Mouse (Mus musculus) liver, embryonic 11.5 days (tissue): Measurements from ENCODE around the gene Cfb. TPM values are rescaled to one million over a fixed set of nuclear protein-coding genes. Genes with fewer than 3 reads are reported as not detected.
"Not testable (repeated sequence)": the region's sequence is repeated elsewhere in the genome, so short reads cannot be mapped to it uniquely, and the experiment has no call there.

Experiments
- ATAC-seq: fragments of 200-750 bp; cut with Nextera tagmentation; replicated peaks from 2 replicates; pipeline ENCODE4 v1.8.0; 2017; ENCODE audit warnings: moderate number of reproducible peaks, mild to moderate bottlenecking, moderate TSS enrichment, moderate library complexity; ENCODE audit not compliant: low FRiP score
- DNase-seq: peaks from one replicate; pipeline ENCODE4 v3.0.0-alpha.2; 2017; ENCODE audit warnings: low spot score
- H3K27ac ChIP-seq: fragments of 300-500 bp; sonication (generic); 2 replicates; pipeline ENCODE4 v1.5.1; 2014; ENCODE audit warnings: mild to moderate bottlenecking, low read depth, low read length, control low read depth
- H3K27me3 ChIP-seq: fragments of 300-500 bp; sonication (generic); replicated peaks from 2 replicates; pipeline ENCODE4 v1.6.1; 2014; ENCODE audit warnings: low read length, mixed read lengths; ENCODE audit not compliant: control insufficient read depth, insufficient read depth
- H3K36me3 ChIP-seq: fragments of 300-500 bp; sonication (generic); 2 replicates; pipeline ENCODE4 v1.6.1; 2014; ENCODE audit warnings: mild to moderate bottlenecking, low read length, moderate library complexity, mixed read lengths; ENCODE audit not compliant: control insufficient read depth, insufficient read depth
- H3K4me1 ChIP-seq: fragments of 300-500 bp; sonication (generic); replicated peaks from 2 replicates; pipeline ENCODE4 v1.6.1; 2014; ENCODE audit warnings: low read length, mixed read lengths; ENCODE audit not compliant: control insufficient read depth, insufficient read depth
- H3K4me2 ChIP-seq: fragments of 300-500 bp; sonication (generic); 2 replicates; pipeline ENCODE4 v1.6.1; 2014; ENCODE audit warnings: mild to moderate bottlenecking, control low read depth, moderate library complexity
- H3K4me3 ChIP-seq: fragments of 300-500 bp; sonication (generic); 2 replicates; pipeline ENCODE4 v1.5.1; 2014; ENCODE audit warnings: low read depth, low read length, control low read depth
- H3K9ac ChIP-seq: fragments of 300-500 bp; sonication (generic); 2 replicates; pipeline ENCODE4 v1.6.1; 2014; ENCODE audit warnings: low read depth, low read length, control low read depth
- H3K9me3 ChIP-seq: fragments of 300-500 bp; sonication (generic); 2 replicates; pipeline ENCODE4 v1.6.1; 2016; ENCODE audit warnings: low read length, inconsistent platforms, mixed read lengths; ENCODE audit not compliant: control insufficient read depth
- WGBS: fragments of 180-500 bp; shearing (Covaris S2); extraction: QIAGEN DNeasy Blood & Tissue Kit; methylation state at CpG from one replicate; pipeline ENCODE4 v1.1.7; 2014; 5-methylcytosine and 5-hydroxymethylcytosine counted together
- polyA plus RNA-seq: library from polyadenylated mRNA; unstranded; fragments of >200 nt; fragmentation: Nextera tagmentation; extraction: Ambion mirVana; gene quantifications from 2 replicates; pipeline ENCODE4 v1.2.1, GENCODE M21; 2014

Cfb gene
- polyA plus RNA-seq, 1 experiment from 2014 or later = 67.6 TPM

DNA sequence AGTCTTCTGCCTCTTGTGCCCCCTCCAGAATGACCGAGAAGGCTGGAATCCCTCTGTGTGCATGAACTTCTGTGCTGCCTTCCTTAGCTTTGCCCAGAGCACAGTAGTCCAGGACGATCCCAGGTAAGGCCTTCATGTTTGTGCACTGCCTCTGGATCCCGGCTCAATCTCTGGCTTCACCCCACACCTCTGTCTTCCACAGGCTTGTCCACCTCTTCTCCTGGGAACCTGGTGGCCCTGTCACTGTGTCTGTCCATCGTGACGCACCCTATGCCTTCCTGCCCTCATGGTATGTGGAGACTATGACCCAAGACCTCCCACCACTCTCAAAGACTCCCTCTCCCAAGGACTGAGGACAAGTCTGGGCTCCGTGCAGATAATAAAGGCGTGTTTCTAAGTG lies 23.5 kb downstream of the Cfb start:
- H3K9ac ChIP-seq = no peak overlapping the region; the same call in 1 of the 2 replicates
- peaks cover 21% of the 10 kb centered on the region; the same call in 1 of the 2 replicates for H3K36me3 ChIP-seq
- no peak overlapping the region for H3K27ac ChIP-seq
- no peak for ATAC-seq
- no peak overlapping the region for H3K4me3 ChIP-seq
- no peak for DNase-seq
- peaks cover 27% of the 10 kb centered on the region for H3K4me1 ChIP-seq
- H3K27me3 ChIP-seq = no peaks in the 10 kb centered on the region
- H3K4me2 ChIP-seq = 0 out of 2 replicates have a peak overlapping the region, but pooled peaks have one; percentile 22
- WGBS = 89% methylated on average over 7 of the region's 7 CpGs
- H3K9me3 ChIP-seq = no peaks in the 10 kb centered on the region

DNA sequence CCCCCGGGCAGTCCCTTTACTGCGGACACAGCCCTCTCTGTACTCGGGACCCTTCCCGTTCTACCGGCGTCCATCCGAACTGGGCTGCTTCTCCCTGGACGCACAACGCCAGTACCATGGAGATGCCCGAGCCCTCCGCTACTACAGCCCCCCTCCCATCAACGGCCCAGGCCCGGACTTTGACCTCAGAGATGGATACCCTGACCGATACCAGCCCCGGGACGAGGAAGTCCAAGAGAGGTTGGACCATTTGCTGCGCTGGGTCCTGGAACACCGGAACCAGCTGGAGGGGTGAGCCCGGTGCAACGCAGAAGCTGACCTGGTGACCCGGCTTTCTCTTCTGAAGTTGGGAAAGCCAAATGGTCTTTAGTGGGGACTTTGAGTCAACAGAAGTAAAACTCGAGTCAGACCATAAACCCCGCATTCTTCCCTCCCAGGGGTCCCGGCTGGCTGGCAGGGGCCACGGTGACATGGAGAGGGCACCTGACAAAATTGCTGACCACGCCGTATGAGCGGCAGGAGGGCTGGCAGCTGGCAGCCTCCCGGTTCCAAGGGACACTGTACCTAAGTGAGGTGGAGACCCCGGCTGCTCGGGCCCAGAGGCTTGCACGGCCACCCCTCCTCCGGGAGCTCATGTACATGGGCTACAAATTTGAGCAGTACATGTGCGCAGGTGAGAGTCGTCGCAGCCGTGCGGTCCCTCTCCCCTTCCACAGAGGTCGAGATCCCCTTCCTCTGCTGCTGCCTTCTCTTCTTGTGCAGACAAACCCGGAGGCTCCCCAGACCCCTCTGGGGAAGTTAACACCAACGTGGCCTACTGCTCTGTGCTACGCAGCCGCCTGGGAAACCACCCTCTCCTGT lies 24.6 kb downstream of the Cfb start:
- 35% methylated on average over 43 of the region's 43 CpGs for WGBS
- Histone ChIP-seq H3K27me3 (no peaks in the 10 kb centered on the region), H3K36me3 (peaks cover 17% of the 10 kb centered on the region; the same call in 1 of the 2 replicates), H3K4me2 (peak overlapping the region; percentile 92), H3K9ac (peak overlapping the region; percentile 74), H3K4me3 (peak overlapping the region; percentile 71), H3K9me3 (no peaks in the 10 kb centered on the region), H3K4me1 (peaks cover 27% of the 10 kb centered on the region), H3K27ac (peak overlapping the region; percentile 57)
- ATAC-seq = 0 out of 2 replicates have a peak, but pooled peaks have one; percentile 4
- DNase-seq = no peak

DNA sequence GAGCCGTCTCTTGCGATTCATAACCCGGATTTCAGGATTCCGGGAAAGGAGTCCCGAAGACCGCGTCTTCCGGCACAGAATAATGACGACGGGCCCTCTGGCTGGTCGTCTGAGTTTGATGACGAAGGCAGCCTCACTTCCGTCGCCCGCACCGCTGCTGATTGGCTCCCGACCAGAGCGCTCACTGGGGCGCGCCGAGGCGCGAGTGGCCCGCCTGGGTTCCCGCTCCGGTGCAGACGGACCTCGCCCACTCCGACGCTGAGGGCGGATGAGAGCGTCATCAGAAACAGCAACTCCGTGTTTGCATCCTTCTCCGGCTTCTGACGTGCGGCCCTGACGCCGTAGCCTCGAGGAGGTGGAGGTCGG lies 25.5 kb downstream of the Cfb start, which contains the start of the genes Stk19 and Dxo:
Stk19 (minus strand) TSS at position 90 of the 366 bp plus-strand sequence.
Dxo (plus strand) TSS at position 164 of the 366 bp plus-strand sequence.
- ATAC-seq (peak; percentile 92), DNase-seq (peak; percentile 95)
- Histone ChIP-seq H3K9me3 (no peaks in the 10 kb centered on the region), H3K27me3 (no peaks in the 10 kb centered on the region), H3K4me2 (peak within 1 kb of the TSS; percentile 92), H3K27ac (peak within 1 kb of the TSS; percentile 57), H3K36me3 (peaks cover 13% of the 10 kb centered on the region; the same call in 1 of the 2 replicates), H3K9ac (peak within 1 kb of the TSS; percentile 74), H3K4me1 (peaks cover 27% of the 10 kb centered on the region), H3K4me3 (peak within 1 kb of the TSS; percentile 71)
- WGBS = under 1% methylated on average over 40 of the region's 40 CpGs

DNA sequence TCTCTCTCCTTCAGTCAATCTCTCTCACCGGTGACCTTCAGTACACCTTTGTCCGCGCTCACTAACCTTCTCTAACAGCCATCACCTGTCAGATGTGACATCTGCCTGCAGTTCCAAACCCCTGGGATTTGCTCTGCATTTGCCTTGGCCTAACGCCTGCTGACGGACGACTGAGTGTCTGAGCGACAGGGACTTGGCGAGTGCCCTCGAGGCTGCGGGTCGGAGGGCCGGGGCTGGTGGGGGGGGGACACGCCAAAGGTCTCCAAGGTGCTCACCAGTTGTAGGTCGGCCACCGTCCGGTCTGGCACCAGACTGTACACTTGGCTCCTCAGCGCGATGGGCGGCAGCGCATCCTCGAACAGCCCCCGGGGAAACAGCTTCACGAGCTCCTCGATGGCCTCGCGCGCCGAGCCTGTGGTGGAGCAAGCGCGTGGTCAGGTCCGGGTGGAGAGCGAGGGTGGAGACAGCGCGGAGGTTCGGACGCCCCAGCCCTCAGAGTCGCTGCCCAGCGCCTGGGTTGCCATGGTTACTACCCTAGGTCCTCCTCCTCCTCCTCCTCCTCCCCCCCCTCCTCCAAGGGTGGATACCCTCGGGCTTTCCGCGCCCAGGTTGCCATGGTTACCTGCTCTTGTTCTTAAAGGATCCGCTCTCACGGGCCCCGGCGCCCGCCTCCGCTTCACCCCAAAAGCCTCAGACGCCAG lies 26.0 kb downstream of the Cfb start:
- DNase-seq = no peak
- H3K27me3 ChIP-seq = no peaks in the 10 kb centered on the region
- peak; percentile 78 for ATAC-seq
- no peak overlapping the region; the same call in 1 of the 2 replicates for H3K27ac ChIP-seq
- peaks cover 24% of the 10 kb centered on the region for H3K4me1 ChIP-seq
- H3K9me3 ChIP-seq = no peaks in the 10 kb centered on the region
- H3K9ac ChIP-seq = peak overlapping the region; percentile 66
- H3K4me3 ChIP-seq = peak overlapping the region; percentile 71
- peaks cover 10% of the 10 kb centered on the region for H3K36me3 ChIP-seq
- WGBS = 5% methylated on average over 45 of the region's 48 CpGs
- peak overlapping the region; percentile 92 for H3K4me2 ChIP-seq

DNA sequence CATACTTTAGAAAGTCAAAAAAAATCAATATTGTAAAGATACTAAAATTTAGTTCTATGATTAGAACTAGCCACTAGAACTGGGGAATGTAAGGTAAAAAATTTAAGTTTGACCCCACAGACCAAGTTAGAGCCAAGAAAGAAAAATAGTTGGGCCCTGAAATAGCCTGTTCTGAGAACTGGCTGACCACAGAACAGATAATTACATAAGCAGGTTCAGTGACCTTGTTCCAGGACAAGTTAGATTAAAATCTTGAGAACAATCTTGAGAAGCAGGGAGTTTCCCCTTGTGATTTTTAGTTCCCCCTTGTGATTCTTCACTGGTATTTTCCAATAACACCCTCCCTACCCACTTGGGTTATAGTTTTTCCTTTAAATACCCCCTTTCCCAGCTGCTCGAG lies 31.5 kb downstream of the Cfb start:
- ATAC-seq, H3K4me2 ChIP-seq, H3K4me3 ChIP-seq, H3K4me1 ChIP-seq, H3K9ac ChIP-seq, H3K27ac ChIP-seq, DNase-seq, H3K9me3 ChIP-seq, H3K27me3 ChIP-seq: not testable (repeated sequence)
- 89% methylated on average over 1 of the region's 1 CpGs for WGBS
- H3K36me3 ChIP-seq = peaks cover 28% of the 10 kb centered on the region

DNA sequence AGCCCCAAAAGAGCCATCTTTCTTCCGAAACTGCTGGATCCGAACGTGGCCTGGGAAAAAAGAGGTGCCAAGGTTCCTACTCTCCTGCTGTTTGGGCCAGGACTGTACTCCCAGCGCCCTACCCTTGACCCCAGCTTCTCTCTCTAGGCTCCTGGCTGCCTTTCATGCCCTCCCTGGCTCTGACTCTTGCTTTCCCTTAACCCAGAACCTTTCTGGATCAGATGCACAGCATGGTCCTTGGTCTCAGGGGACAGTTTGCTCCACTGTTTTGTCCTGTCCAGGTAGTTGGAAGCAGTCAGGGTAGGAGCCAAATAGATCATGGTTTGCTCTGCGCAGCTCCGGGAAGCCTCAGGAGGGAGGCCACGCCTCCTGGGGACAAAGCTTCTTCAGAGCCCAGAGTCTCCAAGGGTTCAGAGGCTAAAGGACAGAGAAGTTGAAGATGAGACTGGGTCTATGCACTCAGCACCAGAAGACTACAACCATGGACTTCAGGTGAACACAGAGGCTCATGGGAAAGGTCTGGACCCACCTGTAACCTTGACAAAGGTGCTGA lies 47.4 kb downstream of the Cfb start:
- WGBS = 69% methylated on average over 7 of the region's 7 CpGs
- ATAC-seq = no peak
- DNase-seq = no peak

DNA sequence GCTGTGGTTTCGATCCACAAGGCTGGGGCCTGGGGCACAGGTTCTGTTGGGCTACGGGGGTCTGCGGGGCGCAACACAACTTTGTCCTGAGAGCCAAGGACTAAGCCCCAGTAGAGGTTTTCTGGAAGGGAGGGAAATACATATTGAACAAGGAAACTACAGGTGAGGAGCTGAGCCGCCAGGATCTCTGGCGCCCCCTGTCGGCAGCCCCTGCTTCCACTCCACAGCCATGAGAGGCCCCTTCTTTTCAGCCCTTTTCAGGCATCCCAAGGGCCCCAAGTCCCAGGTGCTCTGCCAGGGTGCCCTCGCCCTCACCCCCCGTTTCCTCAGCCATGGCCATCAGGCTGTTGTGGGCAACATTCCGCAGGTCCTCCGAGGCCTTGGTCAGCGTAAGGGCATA lies 48.6 kb downstream of the Cfb start:
- ATAC-seq, H3K27me3 ChIP-seq: not testable (repeated sequence)
- WGBS = 48% methylated on average over 12 of the region's 12 CpGs

More for the DNA sequence above, 47.4 kb downstream of the Cfb start:
- H3K4me1 ChIP-seq = no peaks in the 10 kb centered on the region
- no peaks in the 10 kb centered on the region for H3K36me3 ChIP-seq
- no peak overlapping the region for H3K27ac ChIP-seq
- no peaks in the 10 kb centered on the region for H3K27me3 ChIP-seq
- no peaks in the 10 kb centered on the region for H3K9me3 ChIP-seq
- H3K4me2 ChIP-seq = no peak overlapping the region
- H3K4me3 ChIP-seq = no peak overlapping the region
- no peak overlapping the region for H3K9ac ChIP-seq

DNA sequence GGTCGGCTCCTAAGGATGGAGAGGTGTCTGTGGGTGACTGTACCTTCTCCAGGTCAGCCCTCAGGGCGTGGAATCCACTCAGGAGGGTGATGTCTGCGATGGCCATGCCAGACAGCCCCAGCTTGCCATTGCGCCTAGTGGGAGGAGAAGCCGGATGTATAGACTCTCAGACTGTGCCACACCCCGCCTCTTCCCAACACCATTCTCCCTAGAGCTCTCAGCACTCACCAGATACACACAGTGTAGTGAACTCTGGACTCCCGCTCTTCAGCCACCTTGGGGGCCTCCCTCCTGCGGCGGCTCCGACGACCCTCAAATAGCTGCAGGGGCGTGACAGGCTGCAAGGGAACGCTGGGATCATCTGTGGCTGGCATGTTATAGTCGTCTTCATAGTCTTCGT lies 51.0 kb downstream of the Cfb start:
- H3K4me3 ChIP-seq = no peak overlapping the region
- no peaks in the 10 kb centered on the region for H3K27me3 ChIP-seq
- no peaks in the 10 kb centered on the region for H3K36me3 ChIP-seq
- H3K9me3 ChIP-seq = no peaks in the 10 kb centered on the region
- DNase-seq (no peak), ATAC-seq (no peak)
- H3K4me2 ChIP-seq = no peak overlapping the region
- H3K4me1 ChIP-seq = no peaks in the 10 kb centered on the region
- WGBS = 64% methylated on average over 15 of the region's 15 CpGs
- no peak overlapping the region for H3K9ac ChIP-seq
- H3K27ac ChIP-seq = no peak overlapping the region

More for the DNA sequence above, 48.6 kb downstream of the Cfb start:
- H3K4me2 ChIP-seq, DNase-seq, H3K4me3 ChIP-seq, H3K36me3 ChIP-seq, H3K4me1 ChIP-seq, H3K9ac ChIP-seq, H3K27ac ChIP-seq, H3K9me3 ChIP-seq: not testable (repeated sequence)
